Mouse (Mus musculus) liver, adult 2 months (tissue): ENCODE measurements around the gene Egr4.

Source experiments
- CTCF ChIP-seq: fragments of 200-500 bp; IDR thresholded peaks from 2 replicates; pipeline ENCODE4 v1.5.1; 2011; ENCODE audit warnings: low read depth, low read length, control low read depth
- POLR2A ChIP-seq: fragments of 200-500 bp; IDR thresholded peaks from 2 replicates; pipeline ENCODE4 v1.6.1; 2011; ENCODE audit warnings: low read length, control low read depth; ENCODE audit not compliant: insufficient read depth; ENCODE audit errors: extremely low read depth

DNA sequence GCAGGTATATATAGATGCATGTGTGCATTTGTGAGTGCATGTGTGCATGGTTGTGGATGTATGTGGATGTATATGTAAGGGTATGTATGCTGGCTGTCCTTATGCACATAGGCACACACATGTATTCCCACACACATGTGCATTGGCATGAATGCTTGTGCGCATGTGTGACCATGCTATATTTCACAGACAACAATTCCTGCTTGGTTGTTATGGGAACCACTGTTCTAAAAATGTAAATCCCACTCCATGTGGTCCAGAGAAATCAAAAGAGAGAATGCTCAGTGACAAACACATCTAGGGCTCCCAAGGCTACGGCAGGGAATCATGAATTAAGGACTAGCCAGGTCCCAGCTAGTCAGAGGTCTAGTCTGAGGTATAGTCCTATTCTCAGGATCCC lies 8.5 kb downstream of the Egr4 start:
- TF ChIP-seq CTCF (no peak), POLR2A (no peak)
